Mouse (Mus musculus): ENCODE results near the gene Cd276. TPM values are rescaled to one million over a fixed set of nuclear protein-coding genes. Genes with fewer than 3 reads are reported as not detected.

Cd276 gene
- total and polyA plus RNA-seq, 2 experiments from 2014 or later: 16.5 to 23.1 TPM

GRCm38 (mm10) chr9:58527841-58528240 lies 27.4 kb downstream of the Cd276 start:
- no peak overlapping the region for H3K4me3 ChIP-seq (ENCODE audit: low read length)
- H3K4me1 ChIP-seq (ENCODE audit: insufficient read depth, low read length): no peaks in the 10 kb centered on the region
- WGBS: 44% methylated on average over 4 of the region's 4 CpGs
- H3K27ac ChIP-seq: no peak overlapping the region
- no peak overlapping the region for H3K4me2 ChIP-seq (ENCODE audit: low read depth, low read length)
- TF ChIP-seq CTCF (IDR thresholded peaks at IDR 0.05; ENCODE audit: low read depth): no peak
- no peak overlapping the region for H3K9ac ChIP-seq (replicated peaks; ENCODE audit: low read length)
- peaks cover 9% of the 10 kb centered on the region; the same call in 1 of the 2 replicates for H3K36me3 ChIP-seq (ENCODE audit: insufficient read depth, low read length)
- H3K27me3 ChIP-seq (ENCODE audit: insufficient read depth, low read length): no peaks in the 10 kb centered on the region
- no peaks in the 10 kb centered on the region for H3K9me3 ChIP-seq (ENCODE audit: low read length)
- ATAC-seq (0 out of 2 replicates have a peak, but pooled peaks have one; percentile 14), DNase-seq (ENCODE audit: low spot score) (no peak)

GRCm38 (mm10) chr9:58525108-58525507 lies 30.1 kb downstream of the Cd276 start:
- peaks cover 4% of the 10 kb centered on the region; the same call in 1 of the 2 replicates for H3K4me1 ChIP-seq (ENCODE audit: insufficient read depth, low read length)
- peaks cover 7% of the 10 kb centered on the region; the same call in 1 of the 2 replicates for H3K36me3 ChIP-seq (ENCODE audit: insufficient read depth, low read length)
- no peak overlapping the region for H3K27ac ChIP-seq
- H3K4me2 ChIP-seq (ENCODE audit: low read depth, low read length): no peak overlapping the region
- H3K9ac ChIP-seq (replicated peaks; ENCODE audit: low read length): no peak overlapping the region
- DNase-seq (ENCODE audit: low spot score): no peak
- 88% methylated on average over 4 of the region's 4 CpGs for WGBS
- H3K4me3 ChIP-seq (ENCODE audit: low read length): no peak overlapping the region
- H3K9me3 ChIP-seq (ENCODE audit: low read length): no peaks in the 10 kb centered on the region
- no peak for ATAC-seq
- H3K27me3 ChIP-seq (ENCODE audit: insufficient read depth, low read length): no peaks in the 10 kb centered on the region
- TF ChIP-seq CTCF (IDR thresholded peaks at IDR 0.05; ENCODE audit: low read depth): no peak

- no peak for DNase-seq (ENCODE audit: low spot score)
- Histone ChIP-seq H3K4me3 (ENCODE audit: low read length) (no peak overlapping the region), H3K9me3 (ENCODE audit: low read length) (no peaks in the 10 kb centered on the region), H3K36me3 (ENCODE audit: insufficient read depth, low read length) (0 out of 2 replicates have a peak, but pooled peaks cover 5% of the 10 kb centered on the region), H3K9ac (replicated peaks; ENCODE audit: low read length) (no peak overlapping the region), H3K4me2 (ENCODE audit: low read depth, low read length) (no peak overlapping the region), H3K4me1 (ENCODE audit: insufficient read depth, low read length) (peaks cover 4% of the 10 kb centered on the region; the same call in 1 of the 2 replicates), H3K27me3 (ENCODE audit: insufficient read depth, low read length) (no peaks in the 10 kb centered on the region), H3K27ac (no peak overlapping the region)
- TF ChIP-seq CTCF (IDR thresholded peaks at IDR 0.05; ENCODE audit: low read depth): no peak
- 56% methylated on average over 4 of the region's 4 CpGs for WGBS
- no peak for ATAC-seq
Measured at GRCm38 (mm10) chr9:58521883-58522423, 33.3 kb downstream of the Cd276 start.

- Histone ChIP-seq H3K4me1 (ENCODE audit: insufficient read depth, low read length) (peaks cover 4% of the 10 kb centered on the region; the same call in 1 of the 2 replicates), H3K9ac (replicated peaks; ENCODE audit: low read length) (no peak overlapping the region), H3K4me3 (ENCODE audit: low read length) (no peak overlapping the region), H3K9me3 (ENCODE audit: low read length) (no peaks in the 10 kb centered on the region), H3K27ac (no peak overlapping the region), H3K4me2 (ENCODE audit: low read depth, low read length) (no peak overlapping the region), H3K27me3 (ENCODE audit: insufficient read depth, low read length) (no peaks in the 10 kb centered on the region), H3K36me3 (ENCODE audit: insufficient read depth, low read length) (0 out of 2 replicates have a peak, but pooled peaks cover 5% of the 10 kb centered on the region)
- WGBS: 66% methylated on average over 5 of the region's 5 CpGs
- DNase-seq (ENCODE audit: low spot score) (peak; percentile 57), ATAC-seq (0 out of 2 replicates have a peak, but pooled peaks have one; percentile 24)
- no peak for TF ChIP-seq CTCF (IDR thresholded peaks at IDR 0.05; ENCODE audit: low read depth)
Measured at GRCm38 (mm10) chr9:58520816-58521581, 34.2 kb downstream of the Cd276 start.

GRCm38 (mm10) chr9:58519953-58520352 lies 35.3 kb downstream of the Cd276 start:
- WGBS: 69% methylated on average over 3 of the region's 3 CpGs
- Histone ChIP-seq H3K27ac (no peak overlapping the region), H3K9me3 (ENCODE audit: low read length) (no peaks in the 10 kb centered on the region), H3K4me2 (ENCODE audit: low read depth, low read length) (no peak overlapping the region), H3K27me3 (ENCODE audit: insufficient read depth, low read length) (no peaks in the 10 kb centered on the region), H3K4me1 (ENCODE audit: insufficient read depth, low read length) (peaks cover 4% of the 10 kb centered on the region; the same call in 1 of the 2 replicates), H3K4me3 (ENCODE audit: low read length) (no peak overlapping the region), H3K9ac (replicated peaks; ENCODE audit: low read length) (no peak overlapping the region), H3K36me3 (ENCODE audit: insufficient read depth, low read length) (no peaks in the 10 kb centered on the region)
- TF ChIP-seq CTCF (IDR thresholded peaks at IDR 0.05; ENCODE audit: low read depth): no peak
- ATAC-seq (no peak), DNase-seq (ENCODE audit: low spot score) (no peak)

GRCm38 (mm10) chr9:58517866-58518750 lies 37.1 kb downstream of the Cd276 start:
- no peak for TF ChIP-seq CTCF (IDR thresholded peaks at IDR 0.05; ENCODE audit: low read depth)
- H3K9ac ChIP-seq (replicated peaks; ENCODE audit: low read length): no peak overlapping the region
- no peak for DNase-seq (ENCODE audit: low spot score)
- H3K4me1 ChIP-seq (ENCODE audit: insufficient read depth, low read length): peaks cover 4% of the 10 kb centered on the region; the same call in 1 of the 2 replicates
- H3K36me3 ChIP-seq (ENCODE audit: insufficient read depth, low read length): no peaks in the 10 kb centered on the region
- no peaks in the 10 kb centered on the region for H3K27me3 ChIP-seq (ENCODE audit: insufficient read depth, low read length)
- ATAC-seq: no peak
- H3K4me3 ChIP-seq (ENCODE audit: low read length): no peak overlapping the region
- H3K27ac ChIP-seq: no peak overlapping the region
- no peak overlapping the region for H3K4me2 ChIP-seq (ENCODE audit: low read depth, low read length)
- H3K9me3 ChIP-seq (ENCODE audit: low read length): no peaks in the 10 kb centered on the region
- 47% methylated on average over 9 of the region's 9 CpGs for WGBS

Data from hindbrain, postnatal 0 days (tissue).